Mouse (Mus musculus) embryonic facial prominence, embryonic 11.5 days (tissue): Measurements from ENCODE around the gene Khnyn. TPM values are rescaled to one million over a fixed set of nuclear protein-coding genes. Genes with fewer than 3 reads are reported as not detected.

Experiments
- polyA plus RNA-seq: library from polyadenylated mRNA; unstranded; fragments of >200 nt; fragmentation: Nextera tagmentation; extraction: Ambion mirVana; gene quantifications from 2 replicates; pipeline ENCODE4 v1.2.1, GENCODE M21; 2014

The Khnyn gene
- polyA plus RNA-seq, 1 experiment from 2014 or later: 11.9 TPM

Other genes with a start within 250 kb of the Khnyn start
- 85.0 and 86.9 TPM in 2 replicates for gene Ipo4, start 249.0 kb upstream of the Khnyn start, polyA plus RNA-seq
- 2.6 and 3.5 TPM in 2 replicates for gene Gm49378, start 247.1 kb upstream of the Khnyn start, polyA plus RNA-seq
- 68.4 and 70.2 TPM in 2 replicates for gene Tm9sf1, start 241.1 kb upstream of the Khnyn start, polyA plus RNA-seq
- 0.38 and 0.84 TPM in 2 replicates for gene Tssk4, start 234.8 kb upstream of the Khnyn start, polyA plus RNA-seq
- 62.5 and 63.6 TPM in 2 replicates for gene Mdp1, start 224.4 kb upstream of the Khnyn start, polyA plus RNA-seq
- gene Gmpr2, start 213.0 kb upstream of the Khnyn start, polyA plus RNA-seq: 60.7 and 67.7 TPM in 2 replicates
- gene Nedd8, start 212.8 kb upstream of the Khnyn start, polyA plus RNA-seq: 622 and 636 TPM in 2 replicates
- 61.3 and 67.7 TPM in 2 replicates for gene Tinf2, start 203.1 kb upstream of the Khnyn start, polyA plus RNA-seq
- gene Tgm1, start 171.0 kb upstream of the Khnyn start, polyA plus RNA-seq: 1.1 and 1.5 TPM in 2 replicates
- gene Rabggta, start 162.7 kb upstream of the Khnyn start, polyA plus RNA-seq: 19.9 and 21.5 TPM in 2 replicates
- gene Dhrs1, start 139.3 kb upstream of the Khnyn start, polyA plus RNA-seq: 75.9 and 84.8 TPM in 2 replicates
- 53.8 and 59.4 TPM in 2 replicates for gene Nop9, start 139.3 kb upstream of the Khnyn start, polyA plus RNA-seq
- gene Cideb, start 126.5 kb upstream of the Khnyn start, polyA plus RNA-seq: 0.18 and 0.35 TPM in 2 replicates
- 0.31 and 0.34 TPM in 2 replicates for gene Ltb4r2, start 123.5 kb upstream of the Khnyn start, polyA plus RNA-seq
- not detected in 2 replicates for gene Ltb4r1, start 119.0 kb upstream of the Khnyn start, polyA plus RNA-seq
- gene Adcy4, start 100.9 kb upstream of the Khnyn start, polyA plus RNA-seq: 10.6 and 13.0 TPM in 2 replicates
- 33.7 and 38.8 TPM in 2 replicates for gene Ripk3, start 96.1 kb upstream of the Khnyn start, polyA plus RNA-seq
- gene Nfatc4, start 61.8 kb upstream of the Khnyn start, polyA plus RNA-seq: 53.7 and 61.6 TPM in 2 replicates
- 13.6 and 19.4 TPM in 2 replicates for gene Nynrin, start 30.9 kb upstream of the Khnyn start, polyA plus RNA-seq
- 0.07 and 0.17 TPM in 2 replicates for gene Cbln3, start 555 bp upstream of the Khnyn start, polyA plus RNA-seq
- 55.7 and 59.4 TPM in 2 replicates for gene Sdr39u1, start 15.3 kb downstream of the Khnyn start, polyA plus RNA-seq
- not detected in 2 replicates for gene Cma1, start 59.7 kb downstream of the Khnyn start, polyA plus RNA-seq
- not detected in 2 replicates for gene Cma2, start 66.0 kb downstream of the Khnyn start, polyA plus RNA-seq
- gene Mcpt1, start 133.0 kb downstream of the Khnyn start, polyA plus RNA-seq: not detected in 2 replicates
- gene Mcpt9, start 145.5 kb downstream of the Khnyn start, polyA plus RNA-seq: not detected in 2 replicates
- gene Mcpt2, start 157.1 kb downstream of the Khnyn start, polyA plus RNA-seq: not detected in 2 replicates
- not detected in 2 replicates for gene Mcpt4, start 177.4 kb downstream of the Khnyn start, polyA plus RNA-seq
- gene Mcpt8, start 200.3 kb downstream of the Khnyn start, polyA plus RNA-seq: not detected in 2 replicates
- not detected in 2 replicates for gene Ctsg, start 217.6 kb downstream of the Khnyn start, polyA plus RNA-seq
- not detected in 2 replicates for gene Gzme, start 235.7 kb downstream of the Khnyn start, polyA plus RNA-seq
- gene Gzmd, start 247.7 kb downstream of the Khnyn start, polyA plus RNA-seq: not detected in 2 replicates